Mouse (Mus musculus): ENCODE results near the gene Golph3l.

DNA sequence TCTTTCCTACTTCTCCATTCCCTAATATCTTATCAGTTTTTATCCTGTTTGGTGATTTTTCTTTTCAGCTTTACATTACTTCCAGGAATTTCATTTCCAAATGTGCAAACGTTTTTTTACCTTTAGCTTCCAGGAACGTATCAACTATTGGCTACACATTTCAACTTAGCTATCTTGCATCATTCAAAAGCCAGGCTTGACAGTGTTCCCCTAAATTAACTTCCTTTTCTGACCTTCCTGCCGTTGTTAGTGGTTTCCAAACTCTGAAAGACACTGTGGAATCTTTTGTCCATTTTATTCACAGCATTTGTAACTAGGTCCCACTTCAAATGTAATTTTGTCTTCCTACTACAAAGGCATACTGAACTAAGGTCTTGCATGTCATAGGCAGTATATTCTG, 20.5 kb downstream of the Golph3l start:
- no peak for TF ChIP-seq CTCF (IDR thresholded peaks at IDR 0.05; ENCODE audit: low read depth)
- no peak for TF ChIP-seq EP300 (optimal IDR thresholded peaks at IDR 0.05)

All from stomach, postnatal 0 days (tissue).